Mouse (Mus musculus): ENCODE measurements around the gene Olfr70.

- TF ChIP-seq CTCF (IDR thresholded peaks at IDR 0.05; ENCODE audit: extremely low read depth, insufficient read length, insufficient replicate concordance, low read depth, low read length) = no peak
- no peak for TF ChIP-seq POLR2A (IDR thresholded peaks at IDR 0.05; ENCODE audit: low read depth, low read length)
These were observed 42.5 kb upstream of the Olfr70 start for GRCm38 (mm10) chr4:43743099-43743498.

Data from small intestine, adult 2 months (tissue).